Mouse (Mus musculus) G1E (cell line): Measurements from ENCODE around the gene Jmy.

ENCODE experiments used
- CTCF ChIP-seq: IDR thresholded peaks from 2 replicates; pipeline ENCODE4 v1.5.1; 2012; ENCODE audit warnings: low read depth, low read length, inconsistent platforms, mixed read lengths
- GATA1 ChIP-seq: IDR thresholded peaks from 2 replicates; pipeline ENCODE4 v1.6.1; 2012; ENCODE audit warnings: borderline replicate concordance, low read length, inconsistent platforms, mixed read lengths
- GATA2 ChIP-seq: IDR thresholded peaks from 2 replicates; pipeline ENCODE4 v1.6.1; 2012; ENCODE audit warnings: low read depth, low read length, inconsistent platforms, borderline replicate concordance

- TF ChIP-seq CTCF (no peak), GATA2 (no peak), GATA1 (no peak)
Measured at GRCm38 (mm10) chr13:93547641-93548040, 48.0 kb upstream of the Jmy start.
